Mouse (Mus musculus) gastrocnemius, adult 2 months (tissue): ENCODE measurements at regions not wholly inside any gene's neighbourhood (a gene's known extent, or its start where the extent isn't known, plus 50 kb on each side); places are given as distances from the start of the nearest gene placed in this dataset.

Experiments
- DNase-seq: peaks from one replicate; pipeline ENCODE4 v3.0.0; 2022
- H3K27ac ChIP-seq: fragments of 200-600 bp; 2 replicates; pipeline ENCODE4 v1.8.1; 2022; ENCODE audit warnings: mild to moderate bottlenecking
- H3K4me3 ChIP-seq: fragments of 200-600 bp; 2 replicates; pipeline ENCODE4 v1.8.1; 2022; ENCODE audit warnings: mild to moderate bottlenecking, moderate library complexity
- CTCF ChIP-seq: fragments of 200-600 bp; IDR thresholded peaks from 2 replicates; pipeline ENCODE4 v1.8.1; 2022; ENCODE audit warnings: antibody characterized with exemption, mild to moderate bottlenecking, moderate library complexity
- intact Hi-C: fragments of 180-260 bp; cut with DNase I; formaldehyde crosslinking; loops from one replicate; pipeline ENCODE4 v1.15.1; 2025

DNA sequence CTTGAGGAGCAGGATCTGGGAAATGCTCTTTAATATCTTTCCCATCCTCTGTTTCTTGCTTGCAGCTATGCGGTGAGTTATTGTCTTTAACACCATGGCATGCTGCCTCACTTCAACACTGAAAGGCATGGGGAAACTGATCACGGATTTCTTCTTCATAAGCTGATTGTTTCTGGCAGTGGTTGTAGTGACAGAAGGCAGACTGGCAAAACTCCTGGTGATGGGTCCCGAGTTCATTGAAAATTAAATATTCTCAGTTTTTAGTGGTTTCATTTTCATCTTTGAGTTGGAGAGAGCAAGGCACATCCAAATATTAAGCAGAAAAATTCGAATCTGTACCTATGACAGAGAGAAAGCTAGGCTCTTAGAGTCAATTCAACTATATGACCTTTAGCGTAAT is 617.0 kb upstream of the Kirrel3 start:
- no peak overlapping the region for H3K4me3 ChIP-seq
- intact Hi-C loops, result no loop called here
- no peak for TF ChIP-seq CTCF
- no peak overlapping the region for H3K27ac ChIP-seq
- DNase-seq, result no peak

DNA sequence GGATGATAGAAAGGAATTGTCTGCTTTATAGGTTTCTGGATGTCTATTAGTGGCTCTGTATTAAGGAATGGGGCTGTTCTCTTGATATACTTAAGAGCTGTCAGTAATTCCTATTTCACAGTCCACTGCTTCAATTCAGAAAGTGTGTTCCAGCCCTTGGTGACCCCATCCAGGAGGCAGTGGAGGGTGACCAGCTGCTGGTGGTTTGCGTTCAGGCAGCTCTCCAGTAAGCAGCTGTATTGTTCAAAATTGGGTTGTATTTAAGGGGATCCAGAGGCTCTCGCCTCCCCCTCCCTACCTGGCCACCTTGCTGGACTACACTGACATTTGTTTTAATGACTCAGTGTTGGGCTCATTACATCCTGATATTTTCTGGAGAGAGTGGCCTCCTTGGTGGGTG is 598.4 kb upstream of the Kirrel3 start:
- intact Hi-C loops, result no loop called here
- no peak for TF ChIP-seq CTCF
- no peak overlapping the region for H3K4me3 ChIP-seq
- no peak overlapping the region for H3K27ac ChIP-seq
- DNase-seq, result no peak

DNA sequence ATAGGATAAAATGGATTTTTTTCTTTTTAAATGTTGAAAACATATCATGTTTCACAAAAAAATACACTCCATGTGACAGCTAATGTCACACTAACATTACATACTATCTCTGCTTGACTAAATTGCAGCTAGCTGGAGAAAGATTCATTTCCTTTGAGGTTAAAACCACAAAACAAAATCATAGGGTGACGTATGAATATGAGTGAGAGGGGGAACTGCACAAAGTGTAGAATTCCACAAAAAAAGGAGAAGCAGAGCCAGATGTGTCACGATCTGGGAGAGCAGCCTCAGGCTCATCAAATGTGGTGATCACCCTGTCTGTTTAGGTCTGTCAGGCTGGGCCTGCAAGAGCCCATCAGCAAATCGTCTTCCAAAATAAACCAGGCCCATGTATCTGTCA is 593.7 kb upstream of the Kirrel3 start:
- DNase-seq, result no peak
- H3K27ac ChIP-seq, result no peak overlapping the region
- H3K4me3 ChIP-seq, result no peak overlapping the region
- no peak for TF ChIP-seq CTCF
- intact Hi-C loops, result no loop called here

DNA sequence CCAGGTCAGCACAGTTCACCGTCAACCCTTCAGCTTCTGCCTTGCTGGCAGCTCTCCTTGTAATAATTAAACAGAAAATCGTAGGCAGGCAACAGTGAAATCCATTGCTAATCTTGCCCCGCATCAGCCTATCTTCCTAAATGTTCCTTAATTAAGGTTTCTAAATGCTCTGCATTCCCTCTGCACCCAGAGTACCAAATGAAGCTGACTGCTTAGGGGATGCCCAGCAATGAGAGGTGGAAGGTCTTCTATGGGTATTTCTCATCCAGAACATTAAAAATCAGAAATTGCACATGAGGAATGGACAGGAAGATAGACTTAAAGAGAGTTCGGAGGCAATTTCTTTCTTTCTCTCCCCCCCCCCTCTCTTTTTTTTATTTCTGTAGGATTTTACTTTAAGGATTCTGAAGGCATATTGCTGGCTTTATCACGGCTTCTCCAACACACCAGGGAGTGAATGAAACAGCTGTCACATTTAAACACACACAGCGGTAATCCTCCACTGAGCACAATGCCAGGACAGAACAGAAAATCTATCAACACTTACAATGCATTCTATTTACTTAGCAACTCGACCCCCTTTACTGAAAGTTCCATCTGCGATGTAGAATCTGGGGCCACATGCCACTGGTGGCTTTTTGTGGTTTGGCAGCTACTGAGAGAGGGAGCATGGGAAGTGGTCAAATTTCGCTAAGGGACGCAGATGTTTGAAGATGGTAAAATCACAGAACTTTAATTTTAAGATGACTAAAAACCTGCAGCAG is 584.2 kb upstream of the Kirrel3 start:
- no peak for TF ChIP-seq CTCF
- Histone ChIP-seq H3K27ac (no peak overlapping the region), H3K4me3 (no peak overlapping the region)
- intact Hi-C loops, result no loop called here
- DNase-seq, result no peak

DNA sequence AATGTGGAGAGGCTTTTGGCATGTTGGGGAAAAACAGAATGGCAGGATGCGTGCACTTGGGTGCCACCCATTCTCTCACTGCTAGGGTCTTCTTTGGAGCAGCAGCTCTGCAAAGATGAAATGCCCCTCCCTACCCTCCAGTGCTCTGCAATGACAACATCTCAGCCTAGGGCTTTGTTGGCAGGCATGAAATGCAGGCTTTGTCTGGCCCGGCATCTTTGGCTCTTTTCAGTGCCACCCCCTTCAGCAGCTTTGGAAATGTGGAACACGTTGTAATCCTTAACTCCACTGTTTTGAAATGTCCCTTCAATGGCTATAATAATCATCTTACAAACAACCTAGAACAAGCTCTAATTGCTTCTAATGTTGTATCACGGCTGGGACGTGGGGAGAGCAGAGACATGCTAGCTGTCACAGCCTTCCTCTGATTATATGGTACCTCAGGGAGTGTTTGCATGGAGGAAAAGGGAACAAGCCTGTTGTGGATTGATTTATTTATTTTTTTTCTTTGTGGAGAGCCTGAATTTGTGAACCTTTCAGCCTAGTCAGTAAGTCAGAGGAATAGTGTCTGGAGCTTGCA is 581.6 kb upstream of the Kirrel3 start:
- TF ChIP-seq CTCF, result no peak
- intact Hi-C loops, result no loop called here
- no peak for DNase-seq
- no peak overlapping the region for H3K4me3 ChIP-seq
- H3K27ac ChIP-seq, result no peak overlapping the region

DNA sequence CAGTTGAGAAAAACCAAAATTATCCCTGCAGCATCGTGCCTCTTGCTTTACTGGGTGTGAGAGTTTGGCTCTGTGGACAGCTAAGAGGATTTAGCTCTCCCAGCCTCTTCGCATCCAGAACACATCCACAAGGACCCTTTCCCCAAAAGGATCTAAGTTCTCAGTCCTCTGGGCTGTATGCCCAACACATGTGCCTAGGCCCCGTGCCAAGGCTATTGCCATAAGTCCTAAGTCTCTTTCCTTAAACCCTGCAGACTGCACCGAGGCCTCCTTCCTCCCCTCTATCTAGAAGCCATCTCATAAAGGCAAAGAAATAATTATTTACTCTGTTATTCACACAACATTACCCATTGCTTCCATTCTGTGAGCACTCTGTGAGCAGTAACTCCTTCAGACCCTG is 570.8 kb upstream of the Kirrel3 start:
- H3K27ac ChIP-seq, result no peak overlapping the region
- DNase-seq, result no peak
- no peak for TF ChIP-seq CTCF
- H3K4me3 ChIP-seq, result no peak overlapping the region
- intact Hi-C loops, result no loop called here

DNA sequence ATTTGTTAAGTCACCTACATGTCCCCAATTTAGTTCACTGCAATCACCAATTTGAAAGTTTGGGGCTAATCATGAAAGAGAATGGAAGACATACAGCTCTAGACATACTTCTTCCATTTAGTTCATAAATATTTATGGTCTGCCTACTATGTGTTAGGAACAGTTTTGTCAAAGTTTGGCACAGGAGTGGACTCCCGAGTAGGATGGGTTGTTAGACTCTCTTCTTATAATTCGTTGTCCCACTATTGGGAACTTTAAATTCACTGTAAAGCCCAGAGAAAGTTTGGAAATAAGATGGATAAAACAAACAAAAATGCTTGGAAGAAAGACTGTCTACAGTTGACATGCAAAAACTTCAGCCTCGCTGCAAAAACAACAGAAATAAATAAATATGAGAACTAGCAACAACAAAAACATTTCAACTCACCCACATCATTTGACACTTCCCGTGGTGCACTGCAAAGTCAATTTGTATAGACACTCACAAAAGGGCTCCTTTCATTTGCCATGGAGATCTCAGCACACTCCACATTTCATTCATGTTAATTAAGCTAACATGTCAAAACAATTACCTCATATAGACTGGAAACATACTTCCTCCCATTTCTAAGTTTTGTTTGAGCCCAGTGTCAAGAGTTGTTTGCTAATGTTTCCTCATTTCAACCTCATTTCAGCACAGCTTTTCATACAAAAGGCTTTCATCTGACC is 570.2 kb upstream of the Kirrel3 start:
- intact Hi-C loops, result no loop called here
- DNase-seq, result no peak
- no peak for TF ChIP-seq CTCF

DNA sequence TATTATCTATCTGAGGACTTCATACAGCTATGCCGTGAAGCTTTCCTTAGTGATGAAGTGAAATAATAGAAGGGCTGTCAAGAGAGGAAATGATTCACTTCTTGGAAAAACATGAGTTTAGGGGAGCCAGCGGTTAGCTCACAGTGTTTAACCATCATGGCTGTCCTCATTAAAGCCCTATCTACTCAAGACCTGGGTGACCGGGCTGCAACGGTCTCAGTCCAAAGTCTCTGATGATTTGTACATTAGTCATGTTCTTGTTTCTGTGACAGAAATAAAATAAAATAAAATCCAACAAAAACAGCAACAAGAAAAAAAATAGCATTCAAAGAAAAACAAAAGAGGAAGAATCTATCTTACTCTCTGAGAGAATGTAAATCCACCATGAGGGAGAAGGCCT is 555.4 kb upstream of the Kirrel3 start:
- no peak for DNase-seq
- no peak overlapping the region for H3K27ac ChIP-seq
- no peak overlapping the region for H3K4me3 ChIP-seq
- no peak for TF ChIP-seq CTCF
- intact Hi-C loops, result no loop called here

More for the DNA sequence above, 570.2 kb upstream of the Kirrel3 start:
- no peak overlapping the region for H3K27ac ChIP-seq
- H3K4me3 ChIP-seq, result no peak overlapping the region

DNA sequence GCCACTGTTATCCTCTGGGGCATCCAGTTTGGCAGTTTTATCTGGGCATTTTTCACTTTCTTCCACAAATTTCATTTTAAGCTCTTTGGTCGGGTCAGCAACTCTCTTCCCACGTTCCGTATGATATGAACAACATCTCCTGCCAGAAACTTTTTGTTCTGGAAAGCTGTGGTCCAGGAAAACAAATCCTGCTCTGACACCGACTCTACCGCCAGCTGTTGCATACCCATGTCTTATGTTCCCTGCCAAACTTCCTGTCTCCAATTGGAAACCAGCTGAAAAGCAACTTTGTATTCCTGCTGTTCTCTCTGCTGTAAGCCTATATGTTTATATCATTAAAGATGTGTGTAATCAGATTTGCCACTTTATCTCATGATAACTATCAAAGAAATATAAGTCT is 551.6 kb upstream of the Kirrel3 start:
- DNase-seq, result no peak
- H3K4me3 ChIP-seq, result no peak overlapping the region
- TF ChIP-seq CTCF, result no peak
- no peak overlapping the region for H3K27ac ChIP-seq
- intact Hi-C loops, result no loop called here

DNA sequence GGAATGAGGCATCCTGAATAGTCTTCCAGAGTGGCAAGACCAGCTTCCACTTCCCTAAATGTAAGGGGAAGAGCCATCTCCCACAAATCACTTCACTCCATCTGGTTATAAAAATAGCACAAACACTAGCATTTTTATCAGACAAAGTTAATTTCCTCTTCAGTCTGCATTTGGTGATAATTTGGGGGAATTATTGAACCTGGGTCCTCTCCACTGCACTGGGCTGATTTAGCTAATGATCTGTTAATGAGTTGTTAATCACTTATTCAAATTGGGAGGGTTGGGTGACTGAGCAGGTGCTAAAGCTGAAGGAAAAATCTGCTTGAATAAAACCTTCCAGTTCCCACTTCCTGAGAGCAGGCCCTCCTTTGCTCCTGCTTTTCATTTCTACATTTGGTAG is 531.4 kb upstream of the Kirrel3 start:
- Histone ChIP-seq H3K27ac (no peak overlapping the region), H3K4me3 (no peak overlapping the region)
- DNase-seq, result no peak
- TF ChIP-seq CTCF, result no peak
- intact Hi-C loops, result no loop called here
